Mouse (Mus musculus) small intestine, adult 2 months (tissue): ENCODE results near the gene Il10ra. TPM values are rescaled to one million over a fixed set of nuclear protein-coding genes. Genes with fewer than 3 reads are reported as not detected.
A peak's percentile ranks its signal among the peaks of the same experiment; 100 is the strongest.

Experiments used
- H3K27ac ChIP-seq: fragments of 200-500 bp; 2 replicates; pipeline ENCODE4 v1.5.1; 2012; ENCODE audit warnings: low read depth, low read length, control low read depth, inconsistent platforms; ENCODE audit not compliant: insufficient read depth
- H3K27me3 ChIP-seq: fragments of 200-500 bp; 2 replicates; pipeline ENCODE4 v1.6.1; 2012; ENCODE audit warnings: mild to moderate bottlenecking, moderate library complexity, low read length, inconsistent platforms; ENCODE audit not compliant: control insufficient read depth, insufficient read depth
- H3K36me3 ChIP-seq: fragments of 200-500 bp; 2 replicates; pipeline ENCODE4 v1.6.1; 2012; ENCODE audit warnings: mild to moderate bottlenecking, low read length, control low read depth, inconsistent platforms; ENCODE audit not compliant: control insufficient read depth, insufficient read depth
- H3K4me1 ChIP-seq: fragments of 200-500 bp; 2 replicates; pipeline ENCODE4 v1.6.1; 2012; ENCODE audit warnings: low read length, inconsistent platforms, mixed read lengths; ENCODE audit not compliant: control insufficient read depth, insufficient read depth, insufficient read length
- H3K4me3 ChIP-seq: fragments of 200-500 bp; 2 replicates; pipeline ENCODE4 v1.5.1; 2012; ENCODE audit warnings: low read depth, mild to moderate bottlenecking, control low read depth, inconsistent platforms, low read length, moderate library complexity
- CTCF ChIP-seq: fragments of 200-500 bp; IDR thresholded peaks from 2 replicates; pipeline ENCODE4 v1.5.1; 2012; ENCODE audit warnings: low read depth, mild to moderate bottlenecking, control low read depth, inconsistent platforms, low read length, moderate library complexity, mixed read lengths; ENCODE audit not compliant: insufficient replicate concordance, insufficient read length; ENCODE audit errors: extremely low read depth
- POLR2A ChIP-seq: fragments of 200-500 bp; IDR thresholded peaks from 2 replicates; pipeline ENCODE4 v1.6.1; 2012; ENCODE audit warnings: low read depth, mild to moderate bottlenecking, control low read depth, inconsistent platforms, low read length, moderate library complexity
- WGBS: fragments of 180-500 bp; shearing (Covaris S2); methylation state at CpG from one replicate; pipeline ENCODE4 v1.1.7; 2018; 5-methylcytosine and 5-hydroxymethylcytosine counted together
- polyA plus RNA-seq: library from polyadenylated mRNA; depleted of rRNA; stranded (reverse); fragments of >200 nt; gene quantifications from 2 replicates; pipeline ENCODE4 v1.2.3, GENCODE M21; 2012; rRNA removed

Gene Il10ra
- polyA plus RNA-seq, 1 experiment: 3.3 TPM

DNA sequence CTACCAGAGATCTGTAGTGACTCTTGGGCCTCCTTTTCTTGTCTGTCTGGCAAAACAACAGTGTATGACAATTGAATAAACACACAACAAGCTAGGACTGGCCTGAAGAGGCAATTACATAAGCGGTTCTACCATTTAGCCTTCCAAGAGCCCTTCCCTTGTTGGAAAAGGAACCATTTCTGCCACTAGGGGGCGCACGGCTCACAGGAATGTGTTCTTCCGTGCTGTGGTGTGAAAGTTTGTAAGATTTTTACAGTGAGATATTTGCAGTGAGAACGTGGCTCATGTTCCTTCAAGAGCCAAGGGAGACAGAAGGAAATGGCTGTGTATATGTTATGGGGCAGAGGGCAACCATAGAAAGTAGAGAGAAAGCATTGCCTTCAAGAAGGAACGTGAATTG lies 47.4 kb downstream of the Il10ra start:
- H3K4me1 ChIP-seq: no peaks in the 10 kb centered on the region
- H3K4me3 ChIP-seq: no peak overlapping the region
- no peak overlapping the region for H3K27ac ChIP-seq
- no peaks in the 10 kb centered on the region for H3K27me3 ChIP-seq
- 8% methylated on average over 6 of the region's 6 CpGs for WGBS
- TF ChIP-seq CTCF: peak; percentile 81; the same call in 1 of the 2 replicates
- no peak for TF ChIP-seq POLR2A
- no peaks in the 10 kb centered on the region for H3K36me3 ChIP-seq

DNA sequence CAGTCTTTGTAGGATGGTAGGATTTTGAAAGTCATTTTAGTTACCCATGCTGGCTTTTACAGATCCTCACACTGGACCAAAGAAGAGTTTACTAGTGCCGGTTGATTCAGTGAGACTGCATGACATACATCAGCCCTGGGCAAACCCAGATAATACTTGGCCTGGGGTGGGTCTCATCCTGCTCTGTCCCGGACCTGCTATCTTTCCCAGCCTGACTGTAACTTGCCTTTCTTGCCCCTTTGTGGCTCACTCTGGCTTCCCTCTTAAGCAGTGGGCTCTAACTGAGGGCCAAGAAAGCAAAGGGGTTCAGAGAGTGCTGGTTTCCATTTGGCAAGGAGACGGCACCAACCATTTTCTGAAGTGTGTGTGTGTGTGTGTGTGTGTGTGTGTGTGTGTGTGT lies 49.3 kb downstream of the Il10ra start:
- WGBS: 94% methylated on average over 3 of the region's 3 CpGs
- H3K27me3 ChIP-seq: no peaks in the 10 kb centered on the region
- H3K4me1 ChIP-seq: no peaks in the 10 kb centered on the region
- TF ChIP-seq CTCF (no peak), POLR2A (no peak)
- no peak overlapping the region for H3K4me3 ChIP-seq
- no peaks in the 10 kb centered on the region for H3K36me3 ChIP-seq
- no peak overlapping the region for H3K27ac ChIP-seq

DNA sequence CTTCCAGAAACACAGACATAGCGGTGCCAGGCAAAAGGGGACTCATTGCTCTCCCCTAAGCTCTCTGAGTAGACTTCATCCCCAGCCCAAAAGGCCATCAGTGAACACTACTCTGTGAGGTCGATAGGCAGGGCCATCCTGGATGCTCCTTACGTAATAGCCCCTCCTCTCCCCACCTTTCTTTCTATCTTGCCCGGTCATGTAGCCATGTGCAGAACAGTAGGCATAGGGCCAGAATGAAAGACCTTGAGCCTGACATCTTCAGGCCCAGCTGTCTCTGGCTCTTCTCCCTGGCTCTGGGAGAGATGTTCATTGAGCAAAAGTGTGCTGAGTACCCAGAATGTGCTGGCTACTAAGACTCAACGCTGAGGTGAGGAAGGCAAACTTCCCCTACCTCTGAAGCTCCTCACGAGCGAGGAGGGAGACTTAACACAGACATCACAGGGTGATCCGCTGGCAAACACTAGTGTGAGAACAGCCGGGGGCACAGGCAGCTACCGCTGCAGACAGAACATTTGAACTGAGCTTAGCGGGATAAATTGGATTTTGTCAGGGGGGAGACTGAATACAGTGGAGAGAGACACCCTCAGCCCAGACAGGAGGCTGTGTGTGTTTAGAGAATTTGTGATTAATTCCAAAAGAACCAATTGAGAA lies 53.3 kb downstream of the Il10ra start:
- 69% methylated on average over 11 of the region's 11 CpGs for WGBS
- H3K27ac ChIP-seq: no peak overlapping the region
- no peaks in the 10 kb centered on the region for H3K4me1 ChIP-seq
- H3K36me3 ChIP-seq: no peaks in the 10 kb centered on the region
- no peaks in the 10 kb centered on the region for H3K27me3 ChIP-seq
- TF ChIP-seq POLR2A (no peak), CTCF (no peak)
- H3K4me3 ChIP-seq: no peak overlapping the region

DNA sequence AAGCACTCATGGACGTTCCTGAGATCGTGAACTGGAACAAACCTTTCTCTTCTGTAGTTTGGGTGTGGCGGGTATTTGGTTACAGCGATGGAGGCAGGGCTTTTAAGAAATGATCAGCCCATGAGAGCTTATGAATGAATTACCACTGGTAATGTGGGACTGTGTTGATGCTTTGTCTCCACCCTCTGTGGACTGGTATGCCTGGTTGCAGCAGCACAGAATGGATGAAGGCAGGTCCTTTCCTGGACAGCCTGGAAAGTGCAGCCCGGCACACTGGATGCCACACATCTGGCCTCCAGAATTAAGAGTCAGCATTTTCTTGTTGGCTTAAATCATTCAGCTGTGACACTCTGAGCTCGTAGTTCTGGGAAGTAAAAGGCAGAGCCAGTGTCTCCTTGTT lies 56.9 kb downstream of the Il10ra start:
- WGBS: 58% methylated on average over 6 of the region's 6 CpGs
- TF ChIP-seq POLR2A: no peak
- TF ChIP-seq CTCF: no peak
- peaks cover 2% of the 10 kb centered on the region; the same call in 1 of the 2 replicates for H3K4me1 ChIP-seq
- H3K36me3 ChIP-seq: no peaks in the 10 kb centered on the region
- no peaks in the 10 kb centered on the region for H3K27me3 ChIP-seq
- no peak overlapping the region for H3K4me3 ChIP-seq
- no peak overlapping the region for H3K27ac ChIP-seq

DNA sequence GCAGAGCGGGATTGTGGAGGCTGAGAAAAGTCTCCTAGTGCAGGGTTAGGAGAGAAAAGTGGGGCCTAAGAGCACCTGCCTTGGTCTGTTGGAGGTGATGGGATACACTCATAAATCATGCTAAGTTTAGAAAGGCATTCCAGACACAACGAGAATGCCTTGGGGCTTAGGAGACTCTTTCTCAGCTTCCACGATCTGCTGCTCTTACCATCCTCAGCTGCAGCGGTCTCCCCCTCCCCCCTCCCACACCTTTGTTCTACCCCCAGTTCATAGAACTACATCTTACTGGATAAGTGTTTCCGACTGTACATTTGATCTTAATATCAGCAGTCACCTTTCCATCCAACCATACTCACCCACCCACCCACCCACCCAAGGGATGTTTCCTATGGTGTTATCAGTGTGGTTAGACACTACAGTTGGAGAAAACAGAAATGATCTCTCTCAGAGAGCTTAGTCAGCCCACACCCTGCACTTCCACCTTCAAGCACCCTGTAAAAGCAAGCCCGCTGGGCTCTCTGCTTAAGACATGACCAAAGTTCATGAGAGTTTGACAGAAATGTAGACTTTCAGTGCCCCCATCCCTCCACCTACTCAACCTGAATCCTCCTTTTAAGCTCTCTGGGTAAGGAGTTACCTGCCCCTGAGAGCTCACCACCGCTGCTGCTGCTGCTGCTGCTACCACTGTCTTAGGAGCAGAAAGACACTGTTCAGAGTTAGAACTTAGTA lies 61.8 kb downstream of the Il10ra start:
- no peak overlapping the region for H3K27ac ChIP-seq
- H3K36me3 ChIP-seq: no peaks in the 10 kb centered on the region
- H3K27me3 ChIP-seq: no peaks in the 10 kb centered on the region
- H3K4me3 ChIP-seq: no peak overlapping the region
- TF ChIP-seq CTCF: no peak
- TF ChIP-seq POLR2A: no peak
- 67% methylated on average over 7 of the region's 7 CpGs for WGBS
- H3K4me1 ChIP-seq: peaks cover 21% of the 10 kb centered on the region; the same call in 1 of the 2 replicates

DNA sequence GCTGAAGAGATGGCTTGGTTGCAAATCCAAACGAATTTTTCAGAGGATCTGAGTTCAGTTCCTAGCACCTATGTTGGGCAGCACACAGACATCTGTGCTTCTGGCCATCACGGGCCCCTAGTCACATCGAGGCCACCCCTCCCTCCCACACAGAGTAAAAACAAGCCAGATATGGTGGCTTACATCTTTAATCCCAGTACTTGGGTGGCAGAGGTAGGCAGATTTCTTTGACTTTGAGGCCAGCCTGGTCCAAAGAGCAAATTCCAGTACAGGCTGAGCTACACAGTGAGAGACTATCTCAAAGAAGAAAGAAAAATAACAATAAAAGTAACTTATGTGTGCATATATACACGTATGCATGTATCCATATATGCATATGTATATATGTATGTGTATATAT lies 62.8 kb downstream of the Il10ra start:
- Histone ChIP-seq H3K27ac (no peak overlapping the region), H3K4me1 (peaks cover 28% of the 10 kb centered on the region; the same call in 1 of the 2 replicates)

DNA sequence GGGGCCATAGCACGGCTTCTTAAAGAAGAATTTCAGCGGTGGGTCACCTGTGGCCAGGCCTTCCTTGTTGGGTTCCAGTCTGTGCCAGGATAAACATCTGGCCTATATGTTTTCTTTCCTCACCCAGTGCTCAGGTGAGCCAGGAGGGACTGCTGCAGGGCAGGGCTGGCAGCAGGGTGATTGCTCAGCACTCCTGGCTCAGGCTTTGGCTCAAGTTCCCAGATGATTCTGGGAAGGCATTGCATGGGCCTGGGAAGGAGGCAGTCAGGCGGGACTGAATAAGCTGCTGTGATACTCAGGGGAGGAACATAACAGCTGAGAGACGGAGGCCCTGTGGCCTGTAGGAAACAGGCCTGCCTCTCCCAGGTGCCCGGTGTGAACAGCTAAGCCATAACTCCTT lies 63.8 kb downstream of the Il10ra start:
- Histone ChIP-seq H3K36me3 (peaks cover 11% of the 10 kb centered on the region), H3K27ac (peak overlapping the region; percentile 91), H3K27me3 (no peaks in the 10 kb centered on the region), H3K4me3 (no peak overlapping the region), H3K4me1 (peaks cover 33% of the 10 kb centered on the region)
- TF ChIP-seq CTCF (no peak), POLR2A (no peak)
- WGBS: 25% methylated on average over 5 of the region's 5 CpGs

More for the DNA sequence above, 62.8 kb downstream of the Il10ra start:
- TF ChIP-seq CTCF (no peak), POLR2A (no peak)
- H3K4me3 ChIP-seq: no peak overlapping the region
- 60% methylated on average over 4 of the region's 4 CpGs for WGBS
- H3K36me3 ChIP-seq: peaks cover 2% of the 10 kb centered on the region; the same call in 1 of the 2 replicates
- no peaks in the 10 kb centered on the region for H3K27me3 ChIP-seq

Other genes starting within 250 kb of the Il10ra start
- 5.3 and 8.2 TPM in 2 replicates for gene Mpzl2, start 229.3 kb downstream of the Il10ra start, polyA plus RNA-seq
- 11.1 and 12.2 TPM in 2 replicates for gene Mpzl3, start 214.0 kb downstream of the Il10ra start, polyA plus RNA-seq
- gene Jaml, start 190.0 kb downstream of the Il10ra start, polyA plus RNA-seq: 2.5 and 3.9 TPM in 2 replicates
- gene Scn2b, start 151.4 kb downstream of the Il10ra start, polyA plus RNA-seq: 0.27 and 0.98 TPM in 2 replicates
- 0.06 and 0.09 TPM in 2 replicates for gene Scn4b, start 130.8 kb downstream of the Il10ra start, polyA plus RNA-seq
- 0.10 TPM in 1 of 2 replicates, not detected in the other for gene BC049352, start 87.1 kb downstream of the Il10ra start, polyA plus RNA-seq
- gene Tmprss4, start 65.1 kb downstream of the Il10ra start, polyA plus RNA-seq: 65.3 and 108 TPM in 2 replicates
- gene Tmprss13, start 50.0 kb upstream of the Il10ra start, polyA plus RNA-seq: 0.04 and 0.14 TPM in 2 replicates
- gene Fxyd6, start 101.0 kb upstream of the Il10ra start, polyA plus RNA-seq: 18.9 and 20.6 TPM in 2 replicates
- 2.3 and 4.6 TPM in 2 replicates for gene Fxyd2, start 130.5 kb upstream of the Il10ra start, polyA plus RNA-seq
- gene Dscaml1, start 157.5 kb upstream of the Il10ra start, polyA plus RNA-seq: 0.48 and 0.62 TPM in 2 replicates